Mouse (Mus musculus): Measurements from ENCODE around the gene Katnb1. TPM values are rescaled to one million over a fixed set of nuclear protein-coding genes. Genes with fewer than 3 reads are reported as not detected.
A peak's percentile ranks its signal among the peaks of the same experiment; 100 is the strongest.

The Katnb1 gene
- polyA plus RNA-seq, 1 experiment from 2014 or later: 18.4 TPM

DNA sequence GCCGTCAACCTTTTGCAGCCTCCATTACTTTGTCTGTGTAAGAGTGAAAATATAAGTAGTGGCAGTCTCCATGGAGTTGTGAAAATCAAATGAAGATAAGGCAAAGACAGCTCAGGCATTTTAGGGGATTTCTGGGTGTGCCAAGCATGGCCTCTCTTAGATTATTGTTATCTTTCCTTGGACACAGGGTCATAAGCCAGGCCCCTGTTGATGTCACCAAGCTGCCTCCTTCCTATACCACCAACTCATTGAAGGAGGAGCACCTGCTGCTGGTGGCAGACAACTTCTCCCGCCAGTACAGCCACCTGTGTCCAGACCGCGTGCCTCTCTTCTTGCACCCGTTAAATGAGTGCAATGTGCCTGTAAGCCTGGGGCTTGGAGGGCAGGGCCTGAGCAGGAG is 24.6 kb upstream of the Katnb1 start:
- no peak for ATAC-seq (ENCODE audit: insufficient number of reproducible peaks, low FRiP score)
- Histone ChIP-seq H3K9ac (no peak overlapping the region), H3K9me3 (replicated peaks) (no peaks in the 10 kb centered on the region), H3K4me2 (no peak overlapping the region), H3K27me3 (replicated peaks) (no peaks in the 10 kb centered on the region), H3K36me3 (no peaks in the 10 kb centered on the region), H3K4me1 (replicated peaks) (peaks cover 6% of the 10 kb centered on the region; the same call in 1 of the 2 replicates), H3K27ac (ENCODE audit: poor library complexity, severe bottlenecking) (no peak overlapping the region), H3K4me3 (no peak overlapping the region)
- WGBS: 79% methylated on average over 5 of the region's 5 CpGs

DNA sequence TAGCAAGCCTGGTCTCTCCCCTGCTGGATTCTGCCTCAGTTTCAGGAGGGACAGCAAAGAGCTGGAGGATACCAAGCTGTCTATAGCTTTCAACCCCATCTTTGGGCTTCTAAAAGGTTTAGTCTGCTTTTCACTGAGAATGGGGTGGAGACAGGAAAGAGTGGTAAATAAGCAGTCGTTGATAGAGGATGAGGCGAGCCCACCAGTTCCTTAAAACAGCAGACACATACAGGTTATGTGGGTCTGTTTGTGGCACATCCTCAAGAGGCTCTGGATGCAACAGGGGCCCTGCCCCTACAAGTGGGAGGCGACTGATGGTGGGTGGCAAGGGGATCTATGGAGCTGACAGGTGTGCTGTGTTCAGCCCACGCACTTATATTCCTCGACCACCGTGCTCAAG is 22.3 kb upstream of the Katnb1 start:
- 76% methylated on average over 6 of the region's 6 CpGs for WGBS
- no peak for ATAC-seq (ENCODE audit: insufficient number of reproducible peaks, low FRiP score)
- Histone ChIP-seq H3K4me1 (replicated peaks) (peaks cover 6% of the 10 kb centered on the region; the same call in 1 of the 2 replicates), H3K4me2 (no peak overlapping the region), H3K4me3 (no peak overlapping the region), H3K27me3 (replicated peaks) (no peaks in the 10 kb centered on the region), H3K9ac (no peak overlapping the region), H3K9me3 (replicated peaks) (no peaks in the 10 kb centered on the region), H3K27ac (ENCODE audit: poor library complexity, severe bottlenecking) (no peak overlapping the region), H3K36me3 (no peaks in the 10 kb centered on the region)

DNA sequence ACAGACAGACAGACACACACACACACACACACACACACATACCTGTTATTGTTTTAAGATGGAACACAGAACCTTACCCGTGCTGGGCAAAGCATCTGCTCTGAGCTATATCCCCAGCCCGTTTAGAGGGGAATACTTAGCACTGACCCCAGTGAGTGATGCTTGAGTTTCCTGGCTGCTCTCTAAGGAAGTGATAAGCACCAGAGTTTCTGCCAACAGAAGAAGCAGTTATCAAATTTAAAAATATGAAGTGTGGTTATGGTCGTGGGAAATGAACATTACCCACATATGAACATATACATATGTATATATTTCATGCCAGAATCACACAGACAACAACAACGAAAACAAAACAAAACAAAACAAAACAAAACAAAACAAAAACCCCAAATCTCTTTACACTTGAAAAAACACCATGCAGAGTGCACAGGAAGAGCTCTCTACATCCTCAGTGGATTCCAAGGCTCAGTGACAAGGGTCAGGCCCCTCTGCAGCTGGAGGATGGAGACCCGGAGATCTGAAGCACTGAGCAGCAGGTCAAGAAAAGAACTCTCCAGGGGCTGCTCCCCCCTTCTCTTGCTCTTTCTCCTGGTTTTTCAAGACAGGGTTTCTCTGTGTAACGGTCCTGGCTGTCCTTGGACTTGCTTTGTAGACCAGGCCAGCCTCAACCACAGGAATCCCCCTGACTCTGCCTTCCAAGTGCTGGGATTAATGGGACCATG is 21.0 kb upstream of the Katnb1 start:
- Histone ChIP-seq H3K9ac (no peak overlapping the region), H3K4me1 (replicated peaks) (peaks cover 6% of the 10 kb centered on the region; the same call in 1 of the 2 replicates), H3K4me3 (no peak overlapping the region), H3K4me2 (no peak overlapping the region), H3K27me3 (replicated peaks) (no peaks in the 10 kb centered on the region), H3K36me3 (no peaks in the 10 kb centered on the region), H3K9me3 (replicated peaks) (no peaks in the 10 kb centered on the region), H3K27ac (ENCODE audit: poor library complexity, severe bottlenecking) (no peak overlapping the region)
- no peak for ATAC-seq (ENCODE audit: insufficient number of reproducible peaks, low FRiP score)
- WGBS: 45% methylated on average over 6 of the region's 6 CpGs

DNA sequence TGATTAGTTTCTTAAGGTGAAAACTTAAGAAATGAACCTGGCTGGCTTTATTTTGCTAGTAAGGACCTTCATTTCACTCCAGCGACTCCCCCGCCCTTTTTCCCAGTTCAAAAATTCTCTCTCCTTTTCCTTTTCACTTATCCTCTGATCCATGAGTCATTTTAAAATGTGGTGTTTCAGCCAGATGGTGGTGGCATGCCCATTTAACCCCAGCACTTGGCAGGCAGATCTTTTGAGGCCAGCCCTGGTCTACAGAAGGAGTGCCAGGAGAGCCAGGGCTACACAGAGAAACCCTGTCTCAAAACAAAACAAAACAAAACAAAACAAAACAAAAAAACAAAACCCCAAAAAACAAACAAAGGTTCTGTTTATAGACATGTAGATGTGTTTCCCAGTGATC is 16.5 kb upstream of the Katnb1 start:
- H3K9ac ChIP-seq: no peak overlapping the region
- peaks cover 3% of the 10 kb centered on the region; the same call in 1 of the 2 replicates for H3K4me1 ChIP-seq (replicated peaks)
- ATAC-seq (ENCODE audit: insufficient number of reproducible peaks, low FRiP score): no peak
- no peaks in the 10 kb centered on the region for H3K27me3 ChIP-seq (replicated peaks)
- no peak overlapping the region for H3K4me2 ChIP-seq
- no peaks in the 10 kb centered on the region for H3K9me3 ChIP-seq (replicated peaks)
- H3K27ac ChIP-seq (ENCODE audit: poor library complexity, severe bottlenecking): no peak overlapping the region
- no peak overlapping the region for H3K4me3 ChIP-seq
- H3K36me3 ChIP-seq: no peaks in the 10 kb centered on the region
- WGBS: 85% methylated on average over 2 of the region's 2 CpGs

DNA sequence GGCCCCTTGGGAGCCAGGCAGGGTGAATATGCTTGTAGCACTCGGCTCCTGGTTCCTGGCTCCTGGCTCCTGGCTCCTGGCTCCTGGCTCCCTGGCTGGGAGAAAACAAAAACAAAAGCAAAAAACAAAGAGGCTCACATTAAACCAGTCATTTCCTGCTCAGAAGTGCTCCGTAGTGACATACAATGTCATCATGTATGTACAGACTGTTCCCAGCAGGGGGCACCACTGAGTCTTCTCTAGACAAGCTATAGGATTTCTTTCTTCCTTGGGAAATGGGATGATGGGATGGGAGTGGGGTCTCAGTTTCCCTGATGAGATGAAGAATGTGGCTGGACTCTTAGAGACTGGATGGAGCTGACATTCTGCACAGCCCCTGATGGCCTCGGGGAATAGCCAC is 13.4 kb upstream of the Katnb1 start:
- Histone ChIP-seq H3K27ac (ENCODE audit: poor library complexity, severe bottlenecking) (no peak overlapping the region), H3K27me3 (replicated peaks) (no peaks in the 10 kb centered on the region), H3K4me3 (no peak overlapping the region), H3K9me3 (replicated peaks) (no peaks in the 10 kb centered on the region), H3K4me2 (no peak overlapping the region), H3K4me1 (replicated peaks) (no peaks in the 10 kb centered on the region), H3K36me3 (no peaks in the 10 kb centered on the region), H3K9ac (no peak overlapping the region)
- ATAC-seq (ENCODE audit: insufficient number of reproducible peaks, low FRiP score): no peak
- WGBS: 43% methylated on average over 3 of the region's 3 CpGs

DNA sequence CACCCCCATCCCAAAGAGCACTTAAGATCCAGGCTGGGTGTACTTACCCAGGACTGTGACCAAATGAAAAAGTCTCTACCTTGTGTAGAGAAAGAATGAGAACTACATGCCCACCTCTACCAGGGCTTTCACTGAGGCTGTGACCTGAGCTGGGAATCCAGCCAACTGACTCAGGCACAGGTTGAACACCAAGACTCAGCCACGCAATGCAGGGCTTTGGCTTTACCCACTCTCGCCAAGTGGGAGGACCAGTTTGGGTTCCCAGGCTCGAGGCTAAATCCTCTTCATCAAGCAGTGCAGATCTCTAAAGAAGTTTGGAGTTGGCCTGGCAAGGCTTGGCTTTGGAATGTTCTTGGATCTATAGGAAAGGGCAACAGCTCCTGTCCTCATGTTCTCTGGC is 5.5 kb upstream of the Katnb1 start:
- no peak for ATAC-seq (ENCODE audit: insufficient number of reproducible peaks, low FRiP score)
- H3K9me3 ChIP-seq (replicated peaks): no peaks in the 10 kb centered on the region
- 76% methylated on average over 3 of the region's 3 CpGs for WGBS

DNA sequence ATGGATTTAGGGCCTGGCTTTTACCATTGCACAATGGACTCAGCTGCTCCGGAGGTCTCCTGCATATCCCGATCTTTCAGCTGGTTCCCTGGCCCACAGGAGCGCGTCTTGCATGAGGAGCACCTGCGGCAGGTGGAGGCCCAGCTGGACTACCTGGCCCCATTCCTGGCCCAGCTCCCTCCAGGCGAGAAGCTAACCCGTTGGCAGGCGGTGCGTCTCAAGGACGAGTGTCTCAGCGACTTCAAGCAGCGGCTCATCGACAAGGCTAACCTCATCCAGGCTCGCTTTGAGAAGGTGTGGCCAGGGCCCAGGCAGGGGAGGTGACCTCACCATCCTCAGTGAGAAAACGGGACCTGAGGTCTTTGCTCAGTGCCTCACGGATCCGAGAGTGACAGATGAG is 4.8 kb upstream of the Katnb1 start:
- 64% methylated on average over 17 of the region's 17 CpGs for WGBS
- peaks cover 12% of the 10 kb centered on the region; the same call in 1 of the 2 replicates for H3K27me3 ChIP-seq (replicated peaks)
- H3K27ac ChIP-seq (ENCODE audit: poor library complexity, severe bottlenecking): no peak overlapping the region
- no peak overlapping the region for H3K4me3 ChIP-seq
- H3K4me1 ChIP-seq (replicated peaks): no peaks in the 10 kb centered on the region
- no peak overlapping the region for H3K4me2 ChIP-seq
- no peak for ATAC-seq (ENCODE audit: insufficient number of reproducible peaks, low FRiP score)
- no peaks in the 10 kb centered on the region for H3K9me3 ChIP-seq (replicated peaks)
- no peak overlapping the region for H3K9ac ChIP-seq
- H3K36me3 ChIP-seq: no peaks in the 10 kb centered on the region

More for the DNA sequence above, 5.5 kb upstream of the Katnb1 start:
- Histone ChIP-seq H3K4me3 (no peak overlapping the region), H3K27me3 (replicated peaks) (peaks cover 12% of the 10 kb centered on the region; the same call in 1 of the 2 replicates), H3K27ac (ENCODE audit: poor library complexity, severe bottlenecking) (no peak overlapping the region), H3K4me1 (replicated peaks) (no peaks in the 10 kb centered on the region), H3K4me2 (no peak overlapping the region), H3K36me3 (no peaks in the 10 kb centered on the region), H3K9ac (no peak overlapping the region)

DNA sequence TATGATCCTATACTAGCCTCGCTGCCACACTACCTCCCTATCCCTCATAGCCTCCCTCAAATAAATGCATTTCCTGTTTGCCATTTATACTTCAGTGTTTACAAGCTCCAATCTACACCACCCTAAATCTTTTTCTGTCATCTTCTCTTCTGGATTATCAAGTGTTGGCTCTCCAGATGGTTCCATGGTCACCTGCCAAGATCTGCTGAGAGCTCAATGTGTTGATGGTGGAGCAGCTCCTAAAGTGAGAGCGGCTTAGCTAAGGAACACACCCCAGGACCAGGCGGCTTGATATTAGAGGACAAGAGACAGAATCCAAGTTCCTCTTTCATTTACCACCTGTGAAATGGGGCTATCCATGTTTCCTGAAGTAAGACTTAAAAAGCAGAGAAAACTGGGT is 2.9 kb upstream of the Katnb1 start:
- no peak for ATAC-seq (ENCODE audit: insufficient number of reproducible peaks, low FRiP score)

DNA sequence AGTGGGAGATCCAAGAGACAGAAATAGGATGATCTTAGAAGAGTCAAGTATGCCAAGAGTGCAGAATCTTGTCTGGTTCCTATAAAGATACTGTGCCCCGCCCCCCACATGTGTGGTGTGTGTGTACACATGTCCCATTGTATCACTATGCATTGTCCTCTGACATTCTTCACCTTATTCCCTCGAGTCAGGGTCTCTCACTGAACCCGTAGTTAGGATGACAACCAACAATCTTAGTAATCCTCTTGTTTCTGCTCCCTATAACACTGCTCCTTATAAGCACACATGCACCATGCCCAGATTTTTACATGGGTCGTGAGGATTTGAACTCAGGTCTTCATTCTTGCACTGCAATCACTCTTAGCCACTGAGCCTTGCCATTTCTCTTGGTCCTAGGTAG is 1.7 kb upstream of the Katnb1 start:
- no peaks in the 10 kb centered on the region for H3K9me3 ChIP-seq (replicated peaks)
- H3K4me2 ChIP-seq: no peak overlapping the region
- H3K4me3 ChIP-seq: no peak overlapping the region
- peaks cover 16% of the 10 kb centered on the region for H3K36me3 ChIP-seq
- no peak for ATAC-seq (ENCODE audit: insufficient number of reproducible peaks, low FRiP score)
- H3K9ac ChIP-seq: no peak overlapping the region
- 81% methylated on average over 4 of the region's 4 CpGs for WGBS
- H3K27ac ChIP-seq (ENCODE audit: poor library complexity, severe bottlenecking): no peak overlapping the region
- H3K27me3 ChIP-seq (replicated peaks): peaks cover 6% of the 10 kb centered on the region; the same call in 1 of the 2 replicates
- peaks cover 12% of the 10 kb centered on the region for H3K4me1 ChIP-seq (replicated peaks)

More for the DNA sequence above, 2.9 kb upstream of the Katnb1 start:
- WGBS: 74% methylated on average over 3 of the region's 3 CpGs
- no peaks in the 10 kb centered on the region for H3K9me3 ChIP-seq (replicated peaks)
- H3K27me3 ChIP-seq (replicated peaks): peaks cover 12% of the 10 kb centered on the region; the same call in 1 of the 2 replicates
- H3K27ac ChIP-seq (ENCODE audit: poor library complexity, severe bottlenecking): no peak overlapping the region
- no peak overlapping the region for H3K4me2 ChIP-seq
- no peak overlapping the region for H3K4me3 ChIP-seq
- H3K9ac ChIP-seq: no peak overlapping the region
- 0 out of 2 replicates have a peak, but pooled peaks cover 5% of the 10 kb centered on the region for H3K36me3 ChIP-seq
- H3K4me1 ChIP-seq (replicated peaks): peaks cover 12% of the 10 kb centered on the region

DNA sequence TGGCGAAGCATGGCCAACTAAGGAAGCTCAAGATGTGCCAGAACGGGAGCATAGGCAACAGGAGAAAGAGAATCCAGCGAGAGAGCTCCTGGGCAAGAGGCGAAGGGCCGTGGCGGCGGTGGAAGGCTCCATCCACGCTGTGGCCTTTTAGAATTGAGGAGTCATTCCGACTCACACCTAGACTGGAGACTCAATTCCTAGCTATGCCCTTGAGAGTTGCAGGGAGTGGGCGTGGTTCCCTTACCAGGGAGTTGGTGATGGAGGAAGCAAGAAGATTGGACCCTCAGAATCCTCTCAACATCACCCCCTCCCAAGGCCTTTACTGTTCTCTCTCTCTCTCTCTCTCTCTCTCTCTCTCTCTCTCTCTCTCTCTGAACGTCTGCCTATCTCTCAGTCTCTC is 664 bp downstream of the Katnb1 start:
- Histone ChIP-seq H3K27me3 (replicated peaks) (peaks cover 3% of the 10 kb centered on the region; the same call in 1 of the 2 replicates), H3K9me3 (replicated peaks) (no peaks in the 10 kb centered on the region), H3K4me2 (peak overlapping the region; percentile 92), H3K9ac (peak overlapping the region; percentile 82), H3K27ac (ENCODE audit: poor library complexity, severe bottlenecking) (peak overlapping the region; percentile 55), H3K36me3 (peaks cover 30% of the 10 kb centered on the region), H3K4me1 (replicated peaks) (peaks cover 21% of the 10 kb centered on the region), H3K4me3 (peak overlapping the region; percentile 78)
- WGBS: 10% methylated on average over 11 of the region's 11 CpGs
- no peak for ATAC-seq (ENCODE audit: insufficient number of reproducible peaks, low FRiP score)

DNA sequence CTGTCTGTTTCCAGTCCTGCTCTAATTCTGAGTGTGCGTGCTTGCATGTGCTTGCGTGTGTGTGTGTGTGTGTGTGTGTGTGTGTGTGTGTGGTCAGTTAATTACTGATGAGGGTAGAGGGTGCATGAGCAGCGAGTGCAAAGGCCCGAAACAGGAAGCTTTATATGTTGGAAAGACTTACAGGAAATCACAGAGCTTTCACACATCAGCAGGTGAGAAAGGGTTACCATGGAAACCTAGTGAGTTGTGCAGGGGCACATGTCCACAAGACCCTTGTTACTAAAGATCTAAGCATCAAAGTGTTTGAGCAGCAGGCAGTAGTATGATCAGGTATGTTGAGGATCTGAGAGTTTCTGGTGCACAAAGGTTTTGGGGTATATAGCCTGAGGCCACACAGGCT is 3.3 kb downstream of the Katnb1 start:
- Histone ChIP-seq H3K9me3 (replicated peaks) (no peaks in the 10 kb centered on the region), H3K9ac (peak overlapping the region; percentile 17; the same call in 1 of the 2 replicates), H3K27me3 (replicated peaks) (no peaks in the 10 kb centered on the region), H3K36me3 (peaks cover 55% of the 10 kb centered on the region), H3K4me1 (replicated peaks) (peaks cover 21% of the 10 kb centered on the region), H3K4me2 (peak overlapping the region; percentile 25; the same call in 1 of the 2 replicates), H3K4me3 (0 out of 2 replicates have a peak overlapping the region, but pooled peaks have one; percentile 2), H3K27ac (ENCODE audit: poor library complexity, severe bottlenecking) (no peak overlapping the region)
- ATAC-seq (ENCODE audit: insufficient number of reproducible peaks, low FRiP score): no peak
- whole genome bisulfite sequencing: 77% methylated on average over 4 of the region's 4 CpGs

All from heart, embryonic 12.5 days (tissue).